Mouse (Mus musculus) common myeloid progenitor, adult 5-6 weeks (primary cell): Measurements from ENCODE around the gene Hid1. TPM values are rescaled to one million over a fixed set of nuclear protein-coding genes. Genes with fewer than 3 reads are reported as not detected.
"Not testable (repeated sequence)": the region's sequence is repeated elsewhere in the genome, so short reads cannot be mapped to it uniquely, and the experiment has no call there.

Source experiments
- ATAC-seq: replicated peaks from 2 replicates; pipeline ENCODE4 v1.8.0; 2016; ENCODE audit warnings: low read depth, mild to moderate bottlenecking, moderate TSS enrichment, inconsistent platforms; ENCODE audit not compliant: poor library complexity, severe bottlenecking
- total RNA-seq: library from RNA; stranded (forward); fragments of 200-1000, 187-1606 nt; gene quantifications from 2 replicates; pipeline ENCODE4 v1.2.3, GENCODE M21; 2017

The Hid1 gene
- 1.9 TPM in 1 of 2 replicates, not detected in the other for total RNA-seq

- peak; percentile 78 for ATAC-seq
These were observed at the start of gene Hid1 for GRCm38 (mm10) chr11:115367395-115367944. Gene Hid1, minus strand, starts transcription at chr11:115367756.

- ATAC-seq = no peak
These were observed 42.0 kb upstream of the Hid1 start for GRCm38 (mm10) chr11:115409556-115409955.

- no peak for ATAC-seq
These were observed 40.8 kb upstream of the Hid1 start for GRCm38 (mm10) chr11:115408266-115408920.

- ATAC-seq = no peak
These were observed 39.4 kb upstream of the Hid1 start for GRCm38 (mm10) chr11:115406858-115407401.

GRCm38 (mm10) chr11:115405723-115406122, 38.2 kb upstream of the Hid1 start:
- ATAC-seq = no peak

- ATAC-seq = peak; percentile 86
These were observed 36.0 kb upstream of the Hid1 start, which contains the start of gene Mrpl58 for GRCm38 (mm10) chr11:115403338-115404124. Gene Mrpl58, plus strand, starts transcription at chr11:115403752.

- ATAC-seq = no peak
These were observed 33.3 kb upstream of the Hid1 start for GRCm38 (mm10) chr11:115400630-115401391.

GRCm38 (mm10) chr11:115400126-115400525, 32.6 kb upstream of the Hid1 start:
- no peak for ATAC-seq

GRCm38 (mm10) chr11:115398085-115398484, 30.5 kb upstream of the Hid1 start:
- 0 out of 2 replicates have a peak, but pooled peaks have one; percentile 42 for ATAC-seq

GRCm38 (mm10) chr11:115393721-115394325, 26.3 kb upstream of the Hid1 start:
- ATAC-seq = no peak

- ATAC-seq = no peak
These were observed 23.8 kb upstream of the Hid1 start for GRCm38 (mm10) chr11:115391358-115391757.

- not testable (repeated sequence) for ATAC-seq
These were observed 19.3 kb upstream of the Hid1 start for GRCm38 (mm10) chr11:115386859-115387258.

- no peak for ATAC-seq
These were observed 17.0 kb upstream of the Hid1 start for GRCm38 (mm10) chr11:115384587-115384986.

GRCm38 (mm10) chr11:115383701-115384474, 16.3 kb upstream of the Hid1 start:
- ATAC-seq = no peak

GRCm38 (mm10) chr11:115382891-115383290, 15.3 kb upstream of the Hid1 start:
- no peak for ATAC-seq

- ATAC-seq = no peak
These were observed 14.4 kb upstream of the Hid1 start, which contains the start of gene Cdr2l for GRCm38 (mm10) chr11:115381743-115382539. Gene Cdr2l, plus strand, starts transcription at chr11:115381916.

- ATAC-seq = no peak
These were observed 13.7 kb upstream of the Hid1 start for GRCm38 (mm10) chr11:115381276-115381675.

GRCm38 (mm10) chr11:115377854-115378253, 10.3 kb upstream of the Hid1 start:
- ATAC-seq = no peak
